Mouse (Mus musculus) cerebellum, postnatal 10 days (tissue): ENCODE measurements around the gene Kif1c.

Experiments used
- DNase-seq, 2 experiments: peaks; one replicate each; pipeline ENCODE4 v3.0.0; 2021; ENCODE audit warnings: mixed read lengths in 2 of 2

The Kif1c gene

DNA sequence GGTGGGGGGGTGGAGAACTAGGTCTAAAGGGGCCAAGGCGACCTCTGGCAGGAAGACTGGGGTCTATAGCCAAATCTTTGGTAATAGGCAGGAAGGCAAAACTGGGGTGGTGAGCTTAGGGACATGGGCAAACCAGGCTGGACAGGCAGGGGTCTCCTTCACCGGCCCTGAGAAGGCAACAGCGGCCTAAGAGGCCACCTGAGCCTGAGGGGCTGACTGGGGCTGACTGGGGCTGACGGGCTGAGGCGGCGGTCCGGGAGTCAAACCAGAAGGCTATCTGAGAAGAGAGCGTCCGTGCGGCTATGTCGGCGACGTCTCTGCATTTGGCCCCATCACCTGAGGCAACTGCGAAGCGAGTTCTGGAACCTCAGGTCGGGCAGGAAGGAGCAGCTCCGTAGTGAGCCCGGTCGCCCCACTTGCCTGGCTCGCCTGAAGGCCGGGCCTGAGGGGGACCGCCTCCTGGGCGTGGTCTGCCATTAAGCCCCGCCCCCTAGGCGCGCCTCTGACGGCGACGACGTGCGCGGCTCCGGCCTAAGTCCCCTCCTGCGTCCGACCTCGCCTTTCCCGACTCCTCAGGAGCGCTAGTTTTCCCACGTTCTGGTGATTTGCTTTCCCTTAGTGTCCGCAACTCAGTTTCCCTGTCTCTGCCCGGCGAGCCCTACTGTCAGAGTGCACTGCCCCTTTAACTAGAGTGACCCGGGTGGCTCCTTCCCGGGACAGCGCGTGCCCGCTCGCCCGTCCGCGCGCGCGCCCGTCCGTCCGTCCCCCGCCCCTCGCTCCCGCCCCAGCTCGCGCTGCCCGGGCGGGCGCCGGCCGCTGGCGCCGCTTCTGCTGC lies at the start of gene Kif1c, which contains the start of gene Inca1:
TSS of gene Kif1c (plus strand) at position 827 of the 835 bp plus-strand sequence.
TSS of gene Inca1 (minus strand) at position 434 of the 835 bp plus-strand sequence.
- DNase-seq, result peak; percentile 99

DNA sequence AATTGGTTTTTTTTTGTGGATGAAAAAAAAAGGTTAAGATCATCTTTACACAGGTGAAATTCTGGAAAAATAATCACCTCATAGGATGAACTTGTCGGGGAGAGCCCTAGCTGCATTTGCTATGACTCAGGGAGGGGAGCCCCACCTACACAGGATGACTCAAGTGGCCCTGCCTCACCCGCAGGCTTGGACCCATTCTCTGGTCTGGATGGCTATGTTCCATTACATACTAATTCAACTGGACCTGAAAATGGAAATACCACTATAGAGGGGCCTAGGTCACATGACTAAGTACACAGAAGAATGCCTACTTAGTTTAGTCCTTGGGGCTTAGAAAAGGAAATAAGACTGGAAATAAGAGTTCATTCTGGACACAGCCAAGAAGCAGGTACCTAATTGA lies 49.0 kb upstream of the Kif1c start:
- DNase-seq, result no peak

DNA sequence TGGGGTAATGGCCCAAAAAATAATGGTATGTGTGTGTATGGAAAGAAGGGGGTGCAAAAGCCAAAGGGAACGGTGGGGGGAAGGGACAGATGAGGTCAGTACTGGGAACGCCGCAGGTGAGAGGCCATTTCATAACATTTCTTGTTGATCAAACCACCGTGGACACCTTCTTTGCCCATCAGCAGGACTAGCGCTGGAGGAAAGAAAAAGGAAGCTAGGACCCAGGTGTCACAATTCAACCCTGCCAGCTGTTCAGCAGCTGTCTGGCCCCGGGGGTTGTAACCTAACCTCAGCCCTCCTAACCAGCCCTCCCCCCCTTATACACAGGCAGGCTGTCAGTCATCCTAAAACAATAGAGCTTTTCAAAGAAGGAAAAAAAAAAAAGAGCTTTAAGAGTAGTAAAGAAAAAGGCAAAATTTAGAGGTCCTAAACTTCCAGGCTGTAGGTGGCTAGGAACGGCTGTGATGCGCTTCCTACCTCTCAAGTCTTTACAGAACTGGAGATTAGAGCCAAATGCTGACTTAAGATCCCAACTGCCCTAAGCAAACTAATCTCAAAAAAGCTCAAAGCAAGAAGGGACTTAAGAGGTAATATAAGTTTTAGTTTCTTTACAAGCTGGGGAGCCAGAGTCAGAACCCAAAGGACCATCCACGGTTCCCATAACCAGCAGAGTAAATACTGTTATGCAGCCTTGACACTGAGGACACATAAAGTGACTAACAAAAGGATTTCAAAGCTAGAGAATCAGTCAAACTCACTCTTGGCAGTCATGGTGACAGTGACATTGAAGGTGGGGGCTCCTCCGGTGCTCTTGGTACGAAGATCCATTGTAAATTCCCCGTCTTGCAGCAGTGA lies 48.1 kb upstream of the Kif1c start:
- DNase-seq, result peak in 1 of 2 experiments; percentile 34

DNA sequence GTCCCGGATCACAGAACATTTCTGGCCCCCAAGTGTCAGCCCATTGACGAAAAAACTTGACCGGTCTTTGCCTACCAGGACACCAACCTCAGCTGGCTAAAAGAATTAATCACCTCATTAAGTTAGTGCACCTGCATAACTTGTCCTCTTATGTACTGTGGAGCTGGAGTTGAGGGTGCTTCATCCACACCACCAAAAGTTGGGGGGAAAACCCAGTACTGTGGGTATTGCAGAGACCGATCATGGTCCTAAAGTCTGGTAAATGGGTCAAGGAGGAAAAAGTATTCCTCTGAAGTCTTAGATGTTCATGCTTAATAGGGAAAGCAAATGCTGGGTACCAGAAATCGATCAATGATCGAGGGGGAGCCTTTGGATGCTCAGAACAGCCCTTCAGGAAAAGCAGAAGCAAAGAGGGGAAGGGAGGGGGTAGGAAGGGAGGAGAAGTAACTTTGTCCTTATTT lies 47.4 kb upstream of the Kif1c start:
- no peak for DNase-seq

DNA sequence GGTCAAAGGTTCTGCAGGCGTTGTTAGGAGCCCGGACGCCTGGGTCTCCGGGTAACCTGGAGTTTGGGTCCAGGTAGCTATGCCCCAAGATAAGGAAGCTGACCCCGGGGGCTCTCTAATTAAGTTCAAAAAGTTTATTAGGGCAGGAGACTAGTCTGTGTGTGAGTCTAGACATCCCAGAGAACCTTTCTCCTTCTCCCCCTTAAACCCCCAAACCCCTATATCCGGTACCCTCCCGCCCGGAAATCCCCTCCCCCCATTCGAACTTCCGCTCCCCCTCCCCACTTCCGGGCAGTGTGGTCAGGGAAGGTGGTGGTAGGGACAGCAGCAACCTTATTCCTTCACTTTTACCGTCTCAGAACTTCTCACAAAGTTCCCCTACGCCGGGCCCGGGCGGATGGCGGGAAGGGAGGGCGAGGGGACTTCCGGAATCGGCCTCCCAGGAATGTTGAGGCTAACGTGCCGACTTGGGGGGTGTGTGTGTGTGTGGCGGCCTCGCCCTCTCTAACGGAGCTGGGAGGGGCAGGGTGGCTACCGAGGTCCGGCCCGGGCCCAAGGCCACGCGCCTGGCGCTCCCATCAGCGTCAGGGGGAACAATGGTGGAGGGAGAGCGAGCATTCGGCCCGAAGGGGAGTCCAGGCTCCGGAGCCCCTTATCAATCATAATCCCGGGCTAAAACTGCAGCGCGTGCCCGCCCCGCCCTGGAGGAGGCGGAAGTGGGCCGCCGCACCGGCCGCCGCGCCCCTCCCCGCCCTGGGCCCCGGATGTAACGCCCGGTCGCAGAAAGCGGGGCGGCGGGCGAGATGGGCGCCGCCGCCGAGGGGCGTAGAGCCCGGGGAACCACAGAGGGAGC lies 46.8 kb upstream of the Kif1c start:
- DNase-seq, result peak; percentile 83 to 84

DNA sequence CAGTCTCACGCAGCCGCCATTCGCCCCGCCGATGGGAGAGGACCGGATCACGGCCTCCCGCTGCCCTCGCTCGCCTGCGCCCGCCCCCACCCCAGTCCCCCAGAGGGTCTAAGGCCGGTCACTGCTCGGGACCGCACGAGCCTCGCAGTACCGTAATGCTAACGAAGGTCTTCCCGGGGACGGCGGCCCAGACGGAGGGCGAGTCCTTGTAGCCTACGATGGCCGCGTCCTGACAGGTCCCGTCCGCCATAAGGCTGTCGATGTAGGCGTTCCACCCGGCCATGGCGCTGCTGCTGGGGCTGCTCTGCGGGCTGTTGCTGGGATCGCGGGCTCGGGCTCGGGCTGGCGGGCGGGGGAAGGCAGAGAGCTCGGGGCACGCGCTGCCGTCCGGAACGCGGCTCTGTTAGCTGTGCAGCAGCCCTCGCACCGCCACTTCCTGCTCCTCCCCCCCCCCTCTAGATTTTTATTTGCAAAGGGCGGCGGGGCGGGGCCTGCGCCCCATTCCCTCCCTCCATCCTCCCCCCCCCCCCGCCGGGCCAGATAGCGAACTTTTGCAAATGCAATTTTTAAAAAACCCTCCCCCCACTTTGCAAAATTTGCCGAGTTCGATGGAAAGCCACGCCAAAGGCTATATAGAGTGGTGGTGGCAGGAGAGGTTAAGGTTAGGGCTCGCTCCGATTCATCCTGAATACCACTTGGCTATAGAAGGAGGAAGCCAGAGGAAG lies 46.0 kb upstream of the Kif1c start, which contains the start of gene Pfn1:
TSS of gene Pfn1 (minus strand) at position 447 of the 725 bp plus-strand sequence.
- DNase-seq, result peak; percentile 90 to 91

DNA sequence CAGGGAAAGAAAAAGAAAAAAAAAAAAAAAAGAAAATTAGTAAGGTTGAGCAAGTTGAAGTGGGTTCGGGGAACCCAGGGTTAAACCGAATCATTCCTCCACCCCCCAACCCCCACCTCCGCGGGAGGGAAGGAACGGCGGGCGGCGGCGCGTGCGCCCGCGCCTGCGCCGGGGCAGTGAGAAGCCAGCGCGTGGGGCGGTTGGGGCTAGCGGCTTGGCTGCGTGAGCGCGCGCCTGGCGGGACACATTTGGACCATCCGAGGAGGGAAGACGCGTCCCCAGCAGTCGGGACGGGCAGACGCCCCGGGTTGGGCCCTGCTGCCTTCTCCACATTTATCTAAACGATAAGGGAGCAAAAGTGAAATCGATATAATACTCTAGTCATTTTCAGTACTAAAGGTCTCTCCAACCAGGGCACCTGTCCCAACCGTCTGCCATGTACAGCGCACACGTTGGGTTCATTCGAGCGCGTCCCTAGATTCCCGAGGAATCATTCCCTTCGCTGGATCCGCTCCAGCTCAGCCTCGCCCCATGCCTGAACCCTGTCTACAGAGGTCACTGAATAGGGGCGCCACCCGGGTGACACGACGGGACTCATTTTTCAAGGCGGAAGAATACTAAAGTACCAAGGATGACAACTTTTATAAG lies 45.3 kb upstream of the Kif1c start:
- DNase-seq, result peak; percentile 92 to 95

DNA sequence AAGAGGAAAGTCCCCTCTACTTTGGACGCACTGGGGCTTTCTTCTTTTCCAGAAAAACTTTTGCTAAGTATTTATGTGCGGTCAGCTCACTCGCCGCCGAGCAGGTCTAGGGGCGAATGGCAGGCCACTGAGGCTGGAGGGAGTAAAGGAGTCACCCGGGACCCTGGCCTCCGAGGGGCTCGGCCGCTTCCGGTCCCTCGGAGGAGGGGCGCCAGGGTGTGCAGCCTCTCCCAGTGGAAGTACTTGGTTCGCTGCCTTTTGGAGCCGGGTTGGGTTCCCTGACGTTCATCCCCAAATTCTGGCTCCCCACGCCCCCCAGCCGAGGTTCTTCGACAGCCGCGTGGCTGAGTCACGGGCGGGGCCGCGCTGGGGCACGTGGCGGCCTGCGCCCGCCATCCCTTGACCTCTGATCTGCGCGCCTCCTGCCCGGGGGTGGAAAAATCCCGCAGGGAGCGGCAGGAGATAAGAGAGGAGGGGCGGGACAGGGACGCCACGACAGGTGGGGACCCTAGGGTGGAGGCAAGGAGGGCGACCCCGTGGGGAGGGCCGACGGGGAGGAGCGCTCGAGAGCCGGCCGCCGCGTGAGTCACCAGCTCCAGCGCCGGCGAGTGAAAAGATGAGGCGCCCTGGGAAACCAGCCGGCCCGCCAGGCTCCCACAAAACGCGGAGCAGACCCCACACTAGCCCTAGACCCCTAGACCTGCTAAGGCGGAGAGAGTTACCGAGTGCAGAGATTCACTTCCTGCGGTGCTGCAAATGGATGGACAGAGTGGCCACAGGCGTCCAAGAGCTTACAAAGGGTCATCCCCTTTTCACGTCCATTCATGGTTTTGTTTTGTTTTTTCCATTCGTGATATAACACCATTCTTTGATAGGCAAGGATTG lies 44.5 kb upstream of the Kif1c start:
- DNase-seq, result peak; percentile 64 to 67

DNA sequence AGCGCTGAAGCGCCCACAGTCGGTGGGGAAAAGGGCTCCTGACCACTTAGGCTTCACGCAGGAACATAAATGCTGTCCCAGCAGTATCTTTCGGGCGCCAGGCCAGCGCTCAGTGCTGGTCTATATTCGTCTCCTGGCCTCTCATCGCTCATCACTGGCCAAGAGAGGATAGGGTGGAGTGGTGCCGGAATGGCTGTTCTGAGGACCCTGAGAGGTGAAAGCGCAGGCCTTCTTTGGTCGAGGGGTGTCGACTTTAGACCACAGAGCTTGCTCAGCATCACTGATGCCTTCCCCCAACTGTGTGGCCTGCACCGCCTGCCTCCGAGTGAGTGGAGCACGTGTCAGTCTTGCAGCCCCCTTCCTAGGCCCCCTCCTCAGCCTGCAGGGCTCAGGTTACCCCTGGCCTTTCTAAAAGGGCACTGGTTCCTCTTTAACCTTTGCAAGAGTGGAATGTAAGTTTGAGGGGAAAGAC lies 43.9 kb upstream of the Kif1c start:
- DNase-seq, result peak; percentile 72 to 74

DNA sequence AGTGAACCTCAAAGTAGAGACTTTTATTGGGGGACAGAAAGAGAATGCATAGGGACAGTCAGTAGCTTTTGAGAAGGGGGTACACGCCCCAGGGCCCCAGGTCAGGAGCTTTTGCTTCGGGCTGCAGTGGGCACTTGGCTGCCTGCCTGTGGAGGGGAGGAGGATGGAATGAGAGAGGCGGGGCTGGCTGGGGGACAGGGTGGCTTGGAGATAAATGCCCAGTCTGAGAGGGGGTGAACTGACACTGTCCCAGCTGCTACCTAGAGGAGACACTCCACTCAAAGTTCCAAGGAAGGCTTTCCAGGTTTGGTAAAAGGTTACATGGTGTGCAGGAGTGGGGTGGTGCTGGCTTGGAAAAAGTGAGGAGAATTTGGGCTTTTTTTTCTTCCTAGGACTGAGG lies 43.4 kb upstream of the Kif1c start, which contains the start of gene Eno3:
TSS of gene Eno3 (plus strand) at position 239 of the 400 bp plus-strand sequence.
- DNase-seq, result peak; percentile 53 to 55

DNA sequence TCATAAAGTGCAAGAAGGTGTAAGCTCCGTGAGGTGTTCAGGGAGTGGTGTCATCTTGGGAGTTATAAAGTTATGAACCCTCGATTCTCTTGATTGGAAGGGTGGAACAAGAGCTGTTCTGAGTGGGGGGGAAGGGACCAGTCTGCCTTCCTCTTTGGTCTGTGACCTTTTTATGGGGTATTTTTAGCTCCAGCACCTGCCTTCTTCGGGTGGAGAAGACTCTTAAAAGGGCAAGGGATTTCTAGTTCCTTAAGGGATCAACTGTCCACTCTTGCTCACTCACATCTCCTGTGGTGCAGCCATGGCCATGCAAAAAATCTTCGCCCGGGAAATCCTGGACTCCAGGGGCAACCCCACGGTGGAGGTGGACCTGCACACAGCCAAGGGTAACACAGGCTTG lies 42.8 kb upstream of the Kif1c start:
- no peak for DNase-seq

DNA sequence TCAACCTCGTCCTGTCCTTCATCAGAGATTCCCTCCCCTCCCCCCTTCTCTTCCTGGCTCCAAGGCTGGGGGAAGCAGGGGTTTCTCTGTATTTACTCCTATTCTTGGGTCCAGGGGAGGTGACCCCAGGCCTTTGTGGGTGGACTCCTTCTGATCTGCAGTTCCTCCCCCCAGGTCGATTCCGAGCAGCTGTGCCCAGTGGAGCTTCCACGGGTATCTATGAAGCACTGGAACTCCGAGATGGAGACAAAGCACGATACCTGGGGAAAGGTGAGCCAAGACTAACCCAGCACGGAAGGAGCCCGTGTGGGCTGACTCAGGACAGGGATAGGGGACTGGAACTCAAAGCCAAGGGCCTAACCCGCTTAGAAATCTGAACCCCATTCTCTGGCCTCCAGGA lies 42.4 kb upstream of the Kif1c start:
- DNase-seq, result no peak

DNA sequence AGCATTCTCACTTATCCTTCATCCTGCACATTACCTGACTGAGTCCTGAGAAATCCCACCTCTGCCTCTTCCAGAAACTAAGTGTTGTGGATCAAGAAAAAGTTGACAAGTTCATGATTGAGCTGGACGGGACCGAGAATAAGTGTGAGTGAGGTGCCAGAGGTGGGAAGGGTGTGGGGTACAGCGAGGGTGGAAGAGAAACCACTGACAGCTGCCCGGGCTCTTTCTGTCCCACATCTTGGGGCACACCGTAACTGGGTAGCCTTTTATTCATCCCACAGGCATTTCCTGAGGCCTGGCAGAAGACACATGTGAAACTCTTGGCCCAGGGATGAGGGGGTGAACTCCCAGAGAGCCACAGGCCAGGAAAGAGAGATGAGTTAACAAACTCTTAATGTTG lies 41.8 kb upstream of the Kif1c start:
- DNase-seq, result no peak

DNA sequence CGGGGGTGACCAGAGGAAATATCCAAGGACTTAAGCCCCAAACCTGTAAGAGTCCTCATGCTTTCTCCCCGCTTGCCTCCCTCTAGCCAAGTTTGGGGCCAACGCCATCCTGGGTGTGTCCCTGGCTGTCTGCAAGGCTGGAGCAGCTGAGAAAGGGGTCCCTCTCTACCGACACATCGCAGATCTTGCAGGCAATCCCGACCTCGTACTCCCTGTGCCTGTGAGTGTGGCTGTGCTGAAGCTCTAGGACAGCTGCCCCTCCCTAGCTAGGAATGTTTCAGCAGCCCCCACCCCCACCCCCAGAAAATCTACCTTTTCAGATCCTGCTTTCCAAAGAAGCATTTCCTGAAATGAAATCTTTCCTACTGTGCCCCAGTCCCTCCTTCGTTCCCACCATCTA lies 41.4 kb upstream of the Kif1c start:
- no peak for DNase-seq

DNA sequence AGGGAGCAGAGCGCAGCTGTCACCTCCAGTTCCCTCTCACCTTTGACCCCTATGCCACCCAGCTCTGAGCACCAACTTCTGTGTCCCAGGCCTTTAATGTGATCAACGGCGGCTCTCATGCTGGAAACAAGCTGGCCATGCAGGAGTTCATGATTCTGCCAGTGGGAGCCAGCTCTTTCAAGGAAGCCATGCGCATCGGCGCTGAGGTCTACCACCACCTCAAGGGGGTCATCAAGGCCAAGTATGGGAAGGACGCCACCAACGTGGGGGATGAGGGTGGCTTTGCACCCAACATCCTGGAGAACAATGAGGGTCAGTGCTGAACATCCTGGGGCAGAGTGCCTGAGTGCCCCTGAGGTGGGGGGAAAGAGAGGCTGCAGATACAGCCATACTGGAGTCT lies 39.8 kb upstream of the Kif1c start:
- DNase-seq, result no peak

DNA sequence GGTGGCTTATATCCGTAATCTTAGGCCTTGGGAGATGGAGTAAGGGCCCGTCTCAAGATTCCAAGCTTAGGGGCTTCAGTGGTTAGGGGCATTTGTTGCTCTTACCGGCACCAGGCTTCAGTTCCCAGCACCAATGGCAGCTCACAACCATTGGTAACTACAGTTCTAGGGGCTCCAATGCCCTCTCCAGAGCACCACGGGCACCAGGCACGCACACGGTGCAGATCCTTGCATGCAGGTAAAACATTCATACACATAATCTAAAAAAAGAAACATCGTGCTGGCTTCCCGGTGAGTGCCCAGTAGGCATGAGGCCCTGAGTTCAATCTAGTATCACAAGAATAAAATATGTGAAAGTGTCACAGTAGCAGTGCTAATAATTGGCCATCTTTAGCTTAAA lies 37.2 kb upstream of the Kif1c start:
- no peak for DNase-seq

DNA sequence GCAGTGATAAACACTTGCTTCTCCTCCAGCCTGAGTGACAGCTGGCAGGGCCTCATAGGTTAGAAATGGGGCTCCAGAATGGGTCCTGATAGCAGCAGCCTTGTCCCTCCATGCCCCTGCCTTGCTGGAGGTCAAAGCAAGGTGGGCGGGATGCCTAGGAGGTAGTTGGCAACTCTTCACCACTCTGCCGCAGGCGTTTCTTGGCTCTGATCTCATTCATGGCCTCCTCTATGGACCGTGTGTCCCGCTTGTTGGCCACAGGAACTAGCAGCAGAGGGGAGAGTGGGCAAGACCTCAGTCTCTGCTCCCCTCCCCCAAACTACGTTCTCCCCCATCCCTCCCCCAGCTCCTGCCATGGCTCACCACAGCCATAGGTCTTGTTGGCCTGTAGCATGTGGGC lies 36.4 kb upstream of the Kif1c start:
- no peak for DNase-seq

DNA sequence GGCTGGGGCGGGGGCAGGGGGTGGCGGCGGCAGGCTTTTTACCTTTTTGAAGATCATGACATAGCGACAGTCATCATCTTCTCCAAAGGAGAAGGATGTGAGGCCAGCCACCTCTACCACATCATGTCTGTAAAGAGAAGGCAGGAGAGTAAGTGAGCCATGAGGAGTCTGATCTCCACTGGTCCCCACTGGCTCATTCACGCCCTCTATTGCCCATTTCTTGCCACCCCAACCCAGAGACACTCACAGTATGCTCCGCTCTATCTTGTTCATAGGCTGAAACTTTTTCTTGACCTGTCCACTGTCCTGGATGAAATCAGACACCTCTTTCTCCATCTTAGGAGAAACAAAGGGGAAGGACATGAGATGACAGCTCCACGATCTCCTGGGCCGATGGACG lies 35.6 kb upstream of the Kif1c start:
- DNase-seq, result no peak

DNA sequence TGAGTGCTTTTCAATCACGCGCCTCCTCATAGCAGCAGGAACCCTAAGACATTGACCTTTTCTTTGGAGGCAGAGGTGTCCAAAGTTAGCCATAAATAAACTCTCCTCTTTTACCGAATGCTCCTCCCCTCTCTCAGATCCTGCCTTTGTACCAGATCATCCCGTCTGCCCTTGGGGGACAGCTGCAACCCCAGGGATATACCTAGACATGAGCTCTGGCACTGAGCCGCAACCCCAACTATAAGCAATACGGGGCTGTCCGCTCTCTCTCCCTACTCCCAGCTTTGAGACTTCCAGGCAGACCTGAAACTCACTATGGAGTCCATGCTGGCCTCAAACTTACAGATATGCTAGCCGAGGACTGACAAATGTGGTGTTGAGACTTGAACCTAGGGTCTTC lies 33.7 kb upstream of the Kif1c start:
- DNase-seq, result no peak
